Mouse (Mus musculus): ENCODE measurements around the gene Ccdc70. TPM values are rescaled to one million over a fixed set of nuclear protein-coding genes. Genes with fewer than 3 reads are reported as not detected.
"Not testable (repeated sequence)": the region's sequence is repeated elsewhere in the genome, so short reads cannot be mapped to it uniquely, and the experiment has no call there.

The Ccdc70 gene
- not detected for total RNA-seq (2021)
- long read RNA-seq, experiment 1 = 0 reads
- long read RNA-seq, experiment 2 = 0 reads

- no peak for DNase-seq
Measured at GRCm38 (mm10) chr8:21969475-21969874, at the start of gene Ccdc70. Ccdc70 (plus strand) TSS chr8:21969775.

GRCm38 (mm10) chr8:21930754-21931153 is 38.8 kb upstream of the Ccdc70 start:
- not testable (repeated sequence) for DNase-seq

- DNase-seq = no peak
Measured at GRCm38 (mm10) chr8:21932610-21933009, 37.0 kb upstream of the Ccdc70 start, which contains the start of gene Defb15. Defb15 (minus strand) TSS chr8:21932710.

- DNase-seq = not testable (repeated sequence)
Measured at GRCm38 (mm10) chr8:21938052-21938451, 31.5 kb upstream of the Ccdc70 start, which contains the start of gene Defb35. Defb35 (plus strand) TSS chr8:21938352.

- no peak for DNase-seq
Measured at GRCm38 (mm10) chr8:21946462-21946861, 23.1 kb upstream of the Ccdc70 start, which contains the start of gene Defb13. Defb13 (plus strand) TSS chr8:21946762.

GRCm38 (mm10) chr8:21947311-21948017 is 22.1 kb upstream of the Ccdc70 start:
- no peak for DNase-seq

GRCm38 (mm10) chr8:21955321-21955720 is 14.3 kb upstream of the Ccdc70 start:
- DNase-seq = peak; percentile 50 to 65

GRCm38 (mm10) chr8:21956336-21956735 is 13.2 kb upstream of the Ccdc70 start:
- no peak for DNase-seq

- no peak for DNase-seq
Measured at GRCm38 (mm10) chr8:21958414-21958813, 11.2 kb upstream of the Ccdc70 start, which contains the start of gene Fam90a1a. Fam90a1a (plus strand) TSS chr8:21958714.

- no peak for DNase-seq
Measured at GRCm38 (mm10) chr8:21966646-21967045, 2.9 kb upstream of the Ccdc70 start.

- no peak for DNase-seq
Measured at GRCm38 (mm10) chr8:21978193-21978592, 8.6 kb downstream of the Ccdc70 start.

- peak in 1 of 2 experiments; percentile 5 for DNase-seq
Measured at GRCm38 (mm10) chr8:21981664-21982337, 12.2 kb downstream of the Ccdc70 start.

GRCm38 (mm10) chr8:21992184-21992583 is 22.6 kb downstream of the Ccdc70 start:
- peak; percentile 43 to 54 for DNase-seq

GRCm38 (mm10) chr8:21995181-21995580 is 25.6 kb downstream of the Ccdc70 start:
- no peak for DNase-seq

GRCm38 (mm10) chr8:22004750-22005522 is 35.4 kb downstream of the Ccdc70 start:
- no peak for DNase-seq

GRCm38 (mm10) chr8:22006423-22006822 is 36.8 kb downstream of the Ccdc70 start:
- no peak for DNase-seq

GRCm38 (mm10) chr8:22009403-22009802 is 39.8 kb downstream of the Ccdc70 start:
- no peak for DNase-seq

- peak in 1 of 2 experiments; percentile 8 for DNase-seq
Measured at GRCm38 (mm10) chr8:22013034-22013707, 43.6 kb downstream of the Ccdc70 start.

GRCm38 (mm10) chr8:22017731-22018130 is 48.2 kb downstream of the Ccdc70 start:
- no peak for DNase-seq

GRCm38 (mm10) chr8:22019498-22019897 is 49.9 kb downstream of the Ccdc70 start:
- peak in 1 of 2 experiments; percentile 4 for DNase-seq

- no peak for DNase-seq
Measured at GRCm38 (mm10) chr8:22022244-22022643, 52.7 kb downstream of the Ccdc70 start.

All from adrenal gland, postnatal 36 days (tissue).